Mouse (Mus musculus): ENCODE measurements around the gene Mipep.

- TF ChIP-seq GATA1 (IDR thresholded peaks at IDR 0.05; ENCODE audit: borderline replicate concordance, low read length), result no peak
- TF ChIP-seq FLI1 (IDR thresholded peaks at IDR 0.05; ENCODE audit: low read length), result no peak
Measured at GRCm38 (mm10) chr14:60818045-60818444, 33.7 kb downstream of the Mipep start.
